8 mouse cellular contexts compared by ENCODE assay signal in the genomic region with DNA sequence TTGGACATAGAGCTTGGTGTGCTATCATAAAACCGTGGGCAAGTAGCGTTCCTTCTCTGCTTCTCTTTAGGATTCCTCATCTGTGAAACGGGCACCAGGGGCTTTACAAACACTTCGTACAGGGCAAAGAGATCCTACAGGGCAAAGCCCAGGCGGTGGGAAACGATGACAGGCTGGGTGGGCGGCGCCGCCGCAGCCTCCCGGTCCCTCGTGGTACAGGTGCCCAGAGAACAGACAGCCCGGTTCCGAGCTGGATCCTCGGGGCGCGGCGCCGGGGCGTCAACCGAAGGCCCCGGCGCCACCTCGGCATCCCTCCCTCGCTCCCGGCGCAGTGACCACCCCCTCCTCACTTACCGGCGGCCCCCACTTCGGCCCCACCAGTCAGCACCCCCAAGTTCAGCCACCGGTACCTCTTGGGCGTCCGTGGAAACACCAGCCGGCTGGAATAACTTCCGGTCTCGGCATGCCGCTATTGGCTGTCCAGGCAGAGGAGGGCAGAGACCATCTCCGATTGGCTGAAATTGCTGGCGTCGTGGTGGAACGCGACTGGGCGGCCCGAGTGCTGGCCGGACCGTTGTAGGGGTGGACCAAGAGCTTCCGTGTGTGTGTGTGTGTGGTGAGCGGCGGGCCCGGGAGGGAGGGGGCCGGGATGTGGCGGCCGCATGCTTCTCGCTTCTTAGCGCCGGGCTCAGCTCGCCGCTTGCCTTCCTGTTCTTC. TPM values are rescaled to one million over a fixed set of nuclear protein-coding genes. Genes with fewer than 3 reads are reported as not detected.
DNase-seq lines count a peak whose midpoint lies in the region; ATAC-seq lines count a peak whose summit lies in the region.

A gene (minus strand): TSS at position 460 of the 717 bp plus-strand sequence.

- H3K27ac ChIP-seq in hindbrain, embryonic 15.5 days (replicated peaks) = peak within 1 kb of the TSS; percentile 68

- no peaks in the 10 kb centered on the region for H3K27me3 ChIP-seq in hindbrain, embryonic 15.5 days

- H3K9ac ChIP-seq in hindbrain, embryonic 15.5 days = peak within 1 kb of the TSS; percentile 75

- peak within 1 kb of the TSS; percentile 86 for H3K4me3 ChIP-seq in hindbrain, embryonic 15.5 days

- peaks cover 8% of the 10 kb centered on the region; the same call in 1 of the 2 replicates for H3K36me3 ChIP-seq in hindbrain, embryonic 15.5 days

- peaks cover 25% of the 10 kb centered on the region for H3K4me1 ChIP-seq in hindbrain, embryonic 15.5 days (replicated peaks)

- peak; percentile 92 for DNase-seq in T-cell, adult 2 months (ENCODE audit: low spot score)
- DNase-seq in cerebellum, postnatal 36 days = peak; percentile 95 to 96
- DNase-seq in frontal cortex, postnatal 36 days (ENCODE audit: low spot score in 2 of 2) = peak; percentile 94 to 96
- peak; percentile 90 for DNase-seq in left cerebral cortex, adult 11 months (ENCODE audit: low spot score)
- peak; percentile 97 to 98 for DNase-seq in lung, postnatal 4 days
- DNase-seq in retina, postnatal 7 days (ENCODE audit: low read depth, low spot score) = peak; percentile 92
- DNase-seq in urinary bladder, adult 2 months (ENCODE audit: low spot score) = peak; percentile 82

- ATAC-seq in hindbrain, embryonic 15.5 days (ENCODE audit: low FRiP score, low read depth) = peak; percentile 100

- peak within 1 kb of the TSS; percentile 97 for H3K4me2 ChIP-seq in hindbrain, embryonic 15.5 days

- no peaks in the 10 kb centered on the region for H3K9me3 ChIP-seq in hindbrain, embryonic 15.5 days

- under 1% methylated on average over 55 of the region's 58 CpGs for WGBS in hindbrain, embryonic 15.5 days

RNA-seq across cellular contexts. Expression of the gene that starts here (rescaled TPM):
- polyA plus RNA-seq in hindbrain, embryonic 15.5 days (2015; fragmentation: Nextera tagmentation; extraction: Ambion mirVana) = 101 and 105 TPM in 2 replicates
- 61.9 and 62.0 TPM in 2 replicates for polyA plus RNA-seq in urinary bladder, adult 2 months (2012; rRNA removed)

Comparison
In these comparisons a context has a peak if more than half of its experiments do, and no peak if none do; other contexts are left out.
1. Peak in every context shown above with its lines: DNase-seq, ATAC-seq, H3K4me3 ChIP-seq and H3K27ac ChIP-seq.